Mouse (Mus musculus): Measurements from ENCODE around the gene Tph1.

Tph1 gene

DNA sequence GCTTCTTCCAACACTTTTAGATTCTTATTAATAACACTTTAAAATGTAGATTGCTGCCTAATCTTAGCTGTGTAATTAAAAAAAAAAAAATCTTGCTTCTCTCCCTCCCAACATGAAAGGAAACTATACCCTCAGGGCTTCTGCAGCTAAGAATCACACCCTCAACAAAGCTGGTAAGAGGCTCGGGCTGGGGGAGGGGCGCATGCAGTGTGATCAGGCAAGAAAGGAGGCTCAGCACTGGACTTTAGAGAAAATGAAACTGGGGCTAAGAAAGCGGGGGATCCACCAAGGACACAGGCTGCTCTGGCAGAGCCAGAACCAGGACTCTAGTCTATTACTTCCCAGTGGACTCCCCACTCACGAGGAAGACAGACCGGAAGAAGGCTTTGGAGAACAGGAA, 71.2 kb downstream of the Tph1 start:
- no peak for DNase-seq (ENCODE audit: low spot score in 2 of 2)

DNA sequence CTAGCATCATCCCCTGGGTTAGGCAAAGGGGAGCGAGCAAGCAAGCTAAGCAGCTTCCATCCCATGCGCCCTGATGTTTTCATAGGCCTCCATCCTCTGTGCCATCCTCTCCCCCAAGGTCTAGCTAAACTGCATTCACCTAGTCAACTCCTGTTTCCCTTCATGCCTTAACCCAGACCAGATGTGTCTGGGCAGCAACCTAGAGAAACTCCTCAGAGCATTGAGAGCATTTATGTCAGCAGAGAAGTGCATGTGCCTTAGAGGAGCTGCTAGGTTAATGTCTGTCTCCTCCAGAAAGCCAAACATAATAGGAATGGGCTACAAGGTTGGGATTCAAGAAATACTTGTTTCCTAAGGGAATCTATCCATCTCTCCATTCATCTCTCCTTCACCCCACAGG, 75.3 kb downstream of the Tph1 start:
- no peak for DNase-seq (ENCODE audit: low spot score in 2 of 2)
